Mouse (Mus musculus) ES-E14 (cell line): ENCODE measurements around the gene Rcan3. TPM values are rescaled to one million over a fixed set of nuclear protein-coding genes. Genes with fewer than 3 reads are reported as not detected.
A peak's percentile ranks its signal among the peaks of the same experiment; 100 is the strongest.

ENCODE experiments used
- DNase-seq: peaks from one replicate; pipeline ENCODE4 v3.0.0-alpha.2; 2013; ENCODE audit warnings: low read depth, low spot score
- H3K27ac ChIP-seq: 2 replicates; pipeline ENCODE4 v1.5.1; 2012; ENCODE audit warnings: low read depth, mild to moderate bottlenecking, low read length, moderate library complexity, mixed read lengths; ENCODE audit not compliant: poor library complexity, insufficient read depth, severe bottlenecking
- H3K36me3 ChIP-seq: 2 replicates; pipeline ENCODE4 v1.6.1; 2012; ENCODE audit warnings: mild to moderate bottlenecking, low read length, moderate library complexity, mixed read lengths; ENCODE audit not compliant: control insufficient read depth, poor library complexity, insufficient read depth, severe bottlenecking
- H3K4me1 ChIP-seq, 2 experiments: fragments of 150-350 bp in 1 of 2; sonication (generic) in 1 of 2; 2 replicates each; pipeline ENCODE4 v1.6.1; 2012; ENCODE audit warnings: low read length in 2 of 2, mild to moderate bottlenecking in 1 of 2, mixed read lengths in 1 of 2; ENCODE audit not compliant: control insufficient read depth in 2 of 2, insufficient read depth in 2 of 2, poor library complexity in 1 of 2
- H3K4me3 ChIP-seq, 2 experiments: fragments of 150-350 bp in 1 of 2; sonication (generic) in 1 of 2; 2 replicates each; pipeline ENCODE4 v1.5.1; 2012; ENCODE audit warnings: low read length in 2 of 2, low read depth in 1 of 2, mild to moderate bottlenecking in 1 of 2, mixed read lengths in 1 of 2; ENCODE audit not compliant: insufficient read depth in 1 of 2, poor library complexity in 1 of 2, severe bottlenecking in 1 of 2
- H3K9ac ChIP-seq: 2 replicates; pipeline ENCODE4 v1.6.1; 2012; ENCODE audit warnings: low read depth, mild to moderate bottlenecking, low read length, mixed read lengths; ENCODE audit not compliant: poor library complexity, insufficient read depth, severe bottlenecking
- H3K9me3 ChIP-seq: fragments of 150-350 bp; sonication (generic); 2 replicates; pipeline ENCODE4 v1.6.1; 2012; ENCODE audit warnings: low read depth, mild to moderate bottlenecking, low read length; ENCODE audit not compliant: control insufficient read depth, insufficient read depth
- CHD2 ChIP-seq: IDR thresholded peaks from 2 replicates; pipeline ENCODE4 v1.6.1; 2014; ENCODE audit warnings: mild to moderate bottlenecking, low read depth, low read length, inconsistent platforms
- HCFC1 ChIP-seq: IDR thresholded peaks from 2 replicates; pipeline ENCODE4 v1.6.1; 2012; ENCODE audit warnings: low read length, inconsistent platforms, borderline replicate concordance; ENCODE audit not compliant: insufficient read depth
- MAFK ChIP-seq: IDR thresholded peaks from 2 replicates; pipeline ENCODE4 v1.6.1; 2014; ENCODE audit warnings: mild to moderate bottlenecking, low read depth, low read length, inconsistent platforms; ENCODE audit not compliant: insufficient read depth
- ZC3H11A ChIP-seq: IDR thresholded peaks from 2 replicates; pipeline ENCODE4 v1.6.1; 2012; ENCODE audit warnings: low read depth, mild to moderate bottlenecking, inconsistent platforms, low read length, borderline replicate concordance
- ZNF384 ChIP-seq: IDR thresholded peaks from 2 replicates; pipeline ENCODE4 v1.6.1; 2012; ENCODE audit warnings: low read depth, low read length, inconsistent platforms
- in situ Hi-C, 2 experiments: fragments of 600-800 bp; cut with MboI; formaldehyde crosslinking; loops; one replicate each; pipeline ENCODE4 v1.15.1; 2025; ENCODE audit warnings: low sequenced_read_pairs in 2 of 2, inconsistent platforms in 1 of 2; ENCODE audit not compliant: unreplicated experiment in 2 of 2
- total RNA-seq: library from RNA; depleted of rRNA; stranded (reverse); fragments of 300-350 nt; gene quantifications from 2 replicates; pipeline ENCODE4 v1.2.3, GENCODE M21; 2012

Rcan3 gene
- total RNA-seq, 1 experiment, result 11.2 TPM

DNA sequence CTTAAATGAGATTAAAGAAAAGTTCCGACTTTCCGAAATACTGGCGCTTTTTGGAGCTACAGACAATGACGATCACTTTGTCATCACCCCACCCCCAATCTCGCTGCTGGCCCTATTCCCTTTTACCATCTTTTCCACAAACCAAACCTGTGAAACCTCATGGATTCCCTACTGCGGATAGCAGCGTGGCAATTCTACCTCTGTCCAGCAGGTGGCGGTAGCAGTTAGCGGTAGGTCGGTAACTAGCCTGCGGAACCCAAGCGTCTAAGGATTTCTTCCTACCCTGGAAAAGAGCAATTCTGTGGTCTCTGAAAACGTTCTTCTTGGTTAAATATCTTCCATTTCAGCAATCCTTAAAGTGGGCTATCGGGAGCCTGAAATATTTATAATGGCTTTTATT, 51.3 kb downstream of the Rcan3 start:
- H3K9ac ChIP-seq, result no peak overlapping the region
- no peak for TF ChIP-seq ZNF384
- TF ChIP-seq MAFK, result no peak
- no peak for TF ChIP-seq CHD2
- no peak for TF ChIP-seq HCFC1
- no peak for TF ChIP-seq ZC3H11A
- H3K4me3 ChIP-seq, result no peak overlapping the region
- in situ Hi-C loops, result no loop called here
- no peaks in the 10 kb centered on the region for H3K36me3 ChIP-seq
- H3K27ac ChIP-seq, result no peak overlapping the region
- peak; percentile 81 for DNase-seq
- H3K9me3 ChIP-seq, result no peaks in the 10 kb centered on the region
- peaks cover 0 to 13% of the 10 kb centered on the region in 2 experiments; a peak in 1 of 4 replicates for H3K4me1 ChIP-seq

DNA sequence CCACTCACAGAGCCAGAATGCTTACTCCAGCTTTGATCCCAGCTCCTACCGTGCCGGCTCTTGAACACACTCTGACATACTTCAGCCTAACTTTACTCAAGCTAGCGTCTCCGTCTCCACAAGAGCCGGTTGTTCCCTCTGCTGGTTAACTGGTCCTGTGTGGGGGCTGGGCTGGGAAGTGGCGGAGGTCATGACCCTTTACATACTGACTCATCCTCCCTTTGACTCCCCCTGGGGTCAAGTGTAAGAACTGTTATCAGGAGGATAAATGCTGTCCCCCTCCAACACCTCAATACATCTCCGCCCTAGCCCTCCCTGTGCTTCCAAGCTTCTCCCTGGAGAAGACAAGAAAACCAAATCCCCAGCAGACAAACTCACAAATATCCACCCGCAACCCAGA, 52.3 kb downstream of the Rcan3 start:
- Histone ChIP-seq H3K4me3 (no peak overlapping the region), H3K9me3 (no peaks in the 10 kb centered on the region), H3K9ac (no peak overlapping the region), H3K27ac (no peak overlapping the region), H3K4me1 (peaks cover 0 to 13% of the 10 kb centered on the region in 2 experiments; a peak in 1 of 4 replicates), H3K36me3 (no peaks in the 10 kb centered on the region)
- in situ Hi-C loops, result no loop called here
- 0 out of 2 replicates have a peak, but pooled peaks have one; percentile 33 for TF ChIP-seq MAFK
- no peak for TF ChIP-seq ZC3H11A
- peak; percentile 38; the same call in 1 of the 2 replicates for TF ChIP-seq CHD2
- DNase-seq, result peak; percentile 86

DNA sequence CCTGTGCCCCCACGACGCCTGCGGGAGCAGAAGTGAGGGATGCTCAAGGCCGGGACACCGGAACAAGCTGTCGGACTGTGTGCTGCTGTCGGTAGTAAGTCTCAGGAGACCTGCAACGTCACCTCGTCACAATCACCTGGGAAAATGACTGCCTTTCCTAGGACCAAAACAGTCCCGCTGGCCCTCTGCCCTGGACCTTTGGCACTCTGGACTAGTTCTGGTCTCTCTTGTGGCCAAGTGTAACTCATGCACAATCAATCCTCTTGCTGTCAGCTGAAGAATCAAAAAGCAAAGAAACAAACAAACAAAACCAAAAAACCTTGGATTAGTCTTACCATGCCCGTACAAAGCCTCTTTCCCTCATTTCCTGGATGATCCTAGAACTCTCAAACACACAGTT, 56.4 kb downstream of the Rcan3 start:
- peaks cover 0 to 5% of the 10 kb centered on the region in 2 experiments; a peak in 1 of 4 replicates for H3K4me1 ChIP-seq
- H3K4me3 ChIP-seq, result no peak overlapping the region
- H3K36me3 ChIP-seq, result no peaks in the 10 kb centered on the region
- TF ChIP-seq MAFK, result no peak
- no peak for TF ChIP-seq HCFC1
- no peak for TF ChIP-seq CHD2
- no peak for TF ChIP-seq ZC3H11A
- TF ChIP-seq ZNF384, result no peak
- H3K27ac ChIP-seq, result no peak overlapping the region
- H3K9me3 ChIP-seq, result no peaks in the 10 kb centered on the region
- H3K9ac ChIP-seq, result no peak overlapping the region
- in situ Hi-C loops, result no loop called here
- DNase-seq, result no peak

DNA sequence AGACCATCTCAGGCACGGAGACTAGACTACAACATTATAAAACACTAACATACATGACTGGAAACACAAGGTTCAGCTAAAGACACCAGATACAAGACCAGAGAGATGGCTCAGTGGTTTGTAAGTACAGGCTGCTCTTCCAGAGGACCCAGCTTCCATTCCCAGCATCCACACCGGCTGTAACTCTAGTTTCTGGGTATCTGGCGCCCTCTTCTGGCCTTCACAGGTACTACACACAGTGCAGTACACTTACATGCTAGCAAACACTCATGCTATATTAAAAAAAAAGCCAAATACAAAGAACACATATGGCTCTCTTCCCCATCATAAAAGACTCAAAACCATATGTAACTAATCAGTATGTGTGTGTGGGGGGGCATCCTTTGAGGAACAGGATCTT, 58.2 kb downstream of the Rcan3 start:
- no peaks in the 10 kb centered on the region for H3K9me3 ChIP-seq
- no peak for TF ChIP-seq CHD2
- no peak for TF ChIP-seq ZC3H11A
- TF ChIP-seq HCFC1, result no peak
- no peaks in the 10 kb centered on the region for H3K4me1 ChIP-seq
- H3K4me3 ChIP-seq, result no peak overlapping the region
- no peak overlapping the region for H3K27ac ChIP-seq
- in situ Hi-C loops, result no loop called here
- DNase-seq, result no peak
- no peaks in the 10 kb centered on the region for H3K36me3 ChIP-seq
- no peak overlapping the region for H3K9ac ChIP-seq

DNA sequence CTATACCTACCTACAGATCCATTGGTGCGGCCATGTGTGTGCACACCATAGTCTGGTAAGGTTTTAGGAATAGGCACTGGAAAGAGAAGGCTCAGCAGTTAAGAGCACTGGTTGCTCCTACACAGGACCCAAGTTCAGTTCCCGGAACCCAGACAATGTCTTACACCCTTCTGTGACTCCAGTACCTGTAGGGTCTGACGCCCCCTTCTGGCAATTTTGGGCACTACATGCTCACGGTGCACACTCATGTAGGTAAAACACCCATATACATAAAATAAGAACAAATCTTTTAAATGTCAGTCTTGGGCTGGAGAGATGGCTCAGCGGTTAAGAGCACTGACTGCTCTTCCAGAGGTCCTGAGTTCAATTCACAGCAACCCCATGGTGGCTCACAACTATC, 60.4 kb downstream of the Rcan3 start:
- H3K27ac ChIP-seq, result no peak overlapping the region
- no peaks in the 10 kb centered on the region for H3K36me3 ChIP-seq
- H3K4me3 ChIP-seq, result no peak overlapping the region
- in situ Hi-C loops, result no loop called here
- no peak overlapping the region for H3K9ac ChIP-seq
- no peaks in the 10 kb centered on the region for H3K9me3 ChIP-seq
- DNase-seq, result no peak
- H3K4me1 ChIP-seq, result no peaks in the 10 kb centered on the region
- no peak for TF ChIP-seq ZC3H11A
- TF ChIP-seq ZNF384, result no peak
- TF ChIP-seq HCFC1, result no peak
- TF ChIP-seq MAFK, result no peak
- no peak for TF ChIP-seq CHD2
